Mouse (Mus musculus) stomach, embryonic 16.5 days (tissue): ENCODE measurements at regions not wholly inside any gene's neighbourhood (a gene's known extent, or its start where the extent isn't known, plus 50 kb on each side); places are given as distances from the start of the nearest gene placed in this dataset.
A peak's percentile ranks its signal among the peaks of the same experiment; 100 is the strongest.

Experiments
- ATAC-seq: fragments of 200-750 bp; cut with Nextera tagmentation; 2 replicates; pipeline ENCODE4 v1.8.0; 2017; ENCODE audit warnings: moderate number of reproducible peaks, moderate TSS enrichment; ENCODE audit not compliant: insufficient read depth, low FRiP score
- H3K27ac ChIP-seq: fragments of 300-500 bp; sonication (generic); 2 replicates; pipeline ENCODE4 v1.5.1; 2014; ENCODE audit warnings: low read length
- H3K27me3 ChIP-seq: fragments of 300-500 bp; sonication (generic); 2 replicates; pipeline ENCODE4 v1.6.1; 2014; ENCODE audit warnings: low read length, control low read depth, mixed read lengths; ENCODE audit not compliant: control insufficient read depth, insufficient read depth
- H3K36me3 ChIP-seq: fragments of 300-500 bp; sonication (generic); 2 replicates; pipeline ENCODE4 v1.6.1; 2014; ENCODE audit warnings: low read length; ENCODE audit not compliant: control insufficient read depth, insufficient read depth
- H3K4me1 ChIP-seq: fragments of 300-500 bp; sonication (generic); 2 replicates; pipeline ENCODE4 v1.6.1; 2014; ENCODE audit warnings: low read length, control low read depth, mixed read lengths; ENCODE audit not compliant: control insufficient read depth, insufficient read depth
- H3K4me2 ChIP-seq: fragments of 300-500 bp; sonication (generic); 2 replicates; pipeline ENCODE4 v1.6.1; 2014; ENCODE audit warnings: low read depth, low read length, mixed read lengths
- H3K4me3 ChIP-seq: fragments of 300-500 bp; sonication (generic); replicated peaks from 2 replicates; pipeline ENCODE4 v1.5.1; 2014; ENCODE audit warnings: mild to moderate bottlenecking, low read length
- H3K9ac ChIP-seq: fragments of 300-500 bp; sonication (generic); 2 replicates; pipeline ENCODE4 v1.6.1; 2014; ENCODE audit warnings: low read length
- H3K9me3 ChIP-seq: fragments of 300-500 bp; sonication (generic); replicated peaks from 2 replicates; pipeline ENCODE4 v1.6.1; 2016; ENCODE audit warnings: low read length, control low read depth; ENCODE audit not compliant: control insufficient read depth
- WGBS: fragments of 180-500 bp; shearing (Covaris S2); extraction: QIAGEN DNeasy Blood & Tissue Kit; methylation state at CpG from one replicate; pipeline ENCODE4 v1.1.7; 2014; 5-methylcytosine and 5-hydroxymethylcytosine counted together

DNA sequence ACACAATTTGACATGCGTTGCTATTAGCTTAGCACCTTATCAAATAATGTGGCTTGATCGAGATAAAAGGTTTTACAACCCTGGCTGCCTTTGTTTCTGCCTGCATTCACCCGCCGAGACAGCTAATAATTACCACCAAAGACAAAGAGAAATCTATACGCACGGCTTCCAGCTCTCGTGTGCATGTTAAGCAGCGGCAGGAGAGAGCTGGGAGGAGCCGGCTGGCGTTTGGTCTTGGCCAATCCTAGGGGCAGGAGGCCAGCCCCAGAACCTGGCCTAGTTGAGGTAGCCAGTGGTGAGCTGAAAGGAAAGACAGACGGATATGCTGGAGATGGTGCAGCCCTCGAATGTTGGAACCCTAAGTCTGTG is 164.0 kb downstream of the Rps24 start:
- no peaks in the 10 kb centered on the region for H3K36me3 ChIP-seq
- H3K9me3 ChIP-seq: no peaks in the 10 kb centered on the region
- H3K27ac ChIP-seq: no peak overlapping the region
- 32% methylated on average over 12 of the region's 12 CpGs for WGBS
- no peak for ATAC-seq
- H3K27me3 ChIP-seq: no peaks in the 10 kb centered on the region
- no peak overlapping the region for H3K4me2 ChIP-seq
- no peak overlapping the region for H3K9ac ChIP-seq
- no peak overlapping the region for H3K4me3 ChIP-seq
- H3K4me1 ChIP-seq: no peaks in the 10 kb centered on the region

DNA sequence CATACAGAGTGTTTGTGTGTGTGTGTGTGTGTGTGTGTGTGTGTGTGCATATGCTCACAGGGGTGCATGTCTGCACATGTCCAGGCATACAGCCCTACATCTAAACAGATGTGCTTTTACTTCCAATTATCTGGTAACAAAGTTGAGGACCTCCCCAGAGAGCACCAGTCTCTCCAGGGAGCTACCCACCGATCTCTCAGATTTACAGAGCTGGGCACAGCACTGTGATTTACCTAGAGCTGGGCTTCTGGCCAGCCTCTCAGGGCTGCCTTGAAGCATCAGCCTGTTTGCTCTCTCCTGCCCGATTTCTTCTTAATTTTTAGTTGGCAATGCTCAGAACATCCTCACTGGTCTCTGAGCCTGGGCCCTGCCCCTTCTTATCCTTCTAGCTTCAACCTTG is 165.7 kb downstream of the Rps24 start:
- Histone ChIP-seq H3K4me3 (no peak overlapping the region), H3K27me3 (no peaks in the 10 kb centered on the region), H3K9me3 (no peaks in the 10 kb centered on the region), H3K4me1 (no peaks in the 10 kb centered on the region), H3K27ac (no peak overlapping the region), H3K4me2 (no peak overlapping the region), H3K36me3 (no peaks in the 10 kb centered on the region), H3K9ac (no peak overlapping the region)
- ATAC-seq: no peak
- 62% methylated on average over 2 of the region's 2 CpGs for WGBS

DNA sequence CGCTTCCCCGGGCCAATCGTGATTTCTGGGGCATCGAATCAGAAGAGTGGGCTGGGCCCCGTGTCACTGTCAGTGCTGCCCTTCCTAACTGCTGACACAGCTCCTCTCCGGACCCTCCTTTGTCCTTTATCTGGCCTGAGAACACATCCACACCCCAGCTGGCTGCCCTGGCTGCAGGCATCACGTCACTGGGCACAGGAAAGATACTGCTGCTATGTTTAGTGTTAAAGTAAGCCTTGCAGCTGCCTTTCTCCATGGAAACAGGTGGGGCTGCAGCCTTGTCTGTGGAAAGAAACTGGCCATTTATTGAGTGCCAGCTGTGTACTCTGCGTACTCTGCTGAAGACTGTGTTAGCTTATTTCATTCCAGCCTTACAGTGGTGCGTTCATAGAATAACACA is 168.7 kb downstream of the Rps24 start:
- ATAC-seq: peak; percentile 37; the same call in 1 of the 2 replicates

DNA sequence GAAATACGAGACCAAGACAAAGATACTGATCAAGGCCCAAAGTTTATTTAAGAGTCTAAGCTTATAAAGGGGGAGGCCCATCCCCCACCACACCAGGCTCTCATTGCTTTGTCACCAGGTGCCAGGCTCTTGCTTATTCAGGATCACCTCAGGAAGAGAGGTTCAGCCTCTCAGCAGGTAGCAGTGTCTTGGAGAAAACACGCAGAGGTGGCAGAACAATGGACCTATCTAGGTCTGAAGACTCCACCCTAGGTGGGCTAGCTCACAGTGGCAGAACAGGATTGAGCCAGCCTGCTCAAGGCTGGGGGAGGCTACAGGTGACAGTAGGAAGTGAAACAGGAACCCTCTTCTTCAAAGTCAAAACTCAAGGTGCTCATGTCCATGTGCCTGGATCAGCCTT is 174.9 kb downstream of the Rps24 start:
- Histone ChIP-seq H3K4me1 (no peaks in the 10 kb centered on the region), H3K4me3 (no peak overlapping the region), H3K27me3 (no peaks in the 10 kb centered on the region), H3K36me3 (no peaks in the 10 kb centered on the region), H3K9ac (no peak overlapping the region), H3K9me3 (no peaks in the 10 kb centered on the region), H3K27ac (no peak overlapping the region), H3K4me2 (no peak overlapping the region)
- ATAC-seq: no peak
- WGBS: 52% methylated on average over 2 of the region's 2 CpGs

More for the DNA sequence above, 168.7 kb downstream of the Rps24 start:
- Histone ChIP-seq H3K4me2 (no peak overlapping the region), H3K4me3 (no peak overlapping the region), H3K36me3 (no peaks in the 10 kb centered on the region), H3K27me3 (no peaks in the 10 kb centered on the region), H3K9ac (no peak overlapping the region), H3K9me3 (no peaks in the 10 kb centered on the region), H3K4me1 (no peaks in the 10 kb centered on the region), H3K27ac (no peak overlapping the region)
- 52% methylated on average over 9 of the region's 9 CpGs for WGBS

DNA sequence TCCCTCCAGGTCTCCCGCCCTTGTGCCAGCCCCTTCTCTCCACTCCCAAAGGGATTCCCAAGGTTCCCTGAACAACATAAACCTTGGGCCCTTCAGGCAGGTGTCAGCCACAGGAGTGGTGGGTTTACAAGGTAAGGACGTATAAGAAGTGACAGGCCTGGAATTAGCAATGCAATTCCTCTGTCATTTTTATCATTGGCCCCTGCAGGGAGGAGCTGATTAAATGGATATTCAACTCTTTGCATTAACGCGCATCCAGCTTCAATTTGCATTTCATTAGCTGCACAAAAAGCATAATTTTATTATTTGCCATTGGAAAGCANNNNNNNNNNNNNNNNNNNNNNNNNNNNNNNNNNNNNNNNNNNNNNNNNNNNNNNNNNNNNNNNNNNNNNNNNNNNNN is 178.3 kb downstream of the Rps24 start:
- H3K4me1 ChIP-seq: no peaks in the 10 kb centered on the region
- no peaks in the 10 kb centered on the region for H3K9me3 ChIP-seq
- no peak overlapping the region for H3K4me2 ChIP-seq
- ATAC-seq: no peak
- 88% methylated on average over 4 of the region's 4 CpGs for WGBS
- H3K27me3 ChIP-seq: no peaks in the 10 kb centered on the region
- H3K27ac ChIP-seq: no peak overlapping the region
- H3K4me3 ChIP-seq: no peak overlapping the region
- H3K36me3 ChIP-seq: no peaks in the 10 kb centered on the region
- H3K9ac ChIP-seq: no peak overlapping the region
